Mouse (Mus musculus) right cerebral cortex, postnatal 4 days (tissue): Measurements from ENCODE around the gene Olfr1404.
"Not testable (repeated sequence)": the region's sequence is repeated elsewhere in the genome, so short reads cannot be mapped to it uniquely, and the experiment has no call there.

Experiments used
- DNase-seq: peaks from one replicate; pipeline ENCODE4 v3.0.0-alpha.2; 2022

Gene Olfr1404

GRCm38 (mm10) chr1:173212092-173212491 is at the start of gene Olfr1404:
TSS of gene Olfr1404 (plus strand) at chr1:173212392.
- no peak for DNase-seq

- no peak for DNase-seq
These were observed 37.9 kb upstream of the Olfr1404 start for GRCm38 (mm10) chr1:173174154-173174842.

- DNase-seq: no peak
These were observed 21.7 kb upstream of the Olfr1404 start, which contains the start of gene Olfr1406 for GRCm38 (mm10) chr1:173190540-173190939. TSS of gene Olfr1406 (minus strand) at chr1:173190640.

- DNase-seq: no peak
These were observed 20.1 kb upstream of the Olfr1404 start for GRCm38 (mm10) chr1:173192059-173192458.

GRCm38 (mm10) chr1:173196359-173196758 is 15.8 kb upstream of the Olfr1404 start:
- DNase-seq: no peak

GRCm38 (mm10) chr1:173197508-173197907 is 14.7 kb upstream of the Olfr1404 start, which contains the start of gene Olfr218:
TSS of gene Olfr218 (plus strand) at chr1:173197808.
- no peak for DNase-seq

- no peak for DNase-seq
These were observed 4.3 kb downstream of the Olfr1404 start for GRCm38 (mm10) chr1:173216481-173216880.

- DNase-seq: no peak
These were observed 14.9 kb downstream of the Olfr1404 start, which contains the start of gene Fcer1a for GRCm38 (mm10) chr1:173227081-173227480. TSS of gene Fcer1a (minus strand) at chr1:173227214.

- DNase-seq: not testable (repeated sequence)
These were observed 24.8 kb downstream of the Olfr1404 start for GRCm38 (mm10) chr1:173237004-173237403.

GRCm38 (mm10) chr1:173249888-173250287 is 37.7 kb downstream of the Olfr1404 start:
- DNase-seq: no peak

- DNase-seq: no peak
These were observed 53.5 kb downstream of the Olfr1404 start, which contains the start of gene Olfr418 for GRCm38 (mm10) chr1:173265701-173266100. TSS of gene Olfr418 (plus strand) at chr1:173266001.
